Comparison of ENCODE assay signal across 8 mouse cellular contexts in the genomic region with DNA sequence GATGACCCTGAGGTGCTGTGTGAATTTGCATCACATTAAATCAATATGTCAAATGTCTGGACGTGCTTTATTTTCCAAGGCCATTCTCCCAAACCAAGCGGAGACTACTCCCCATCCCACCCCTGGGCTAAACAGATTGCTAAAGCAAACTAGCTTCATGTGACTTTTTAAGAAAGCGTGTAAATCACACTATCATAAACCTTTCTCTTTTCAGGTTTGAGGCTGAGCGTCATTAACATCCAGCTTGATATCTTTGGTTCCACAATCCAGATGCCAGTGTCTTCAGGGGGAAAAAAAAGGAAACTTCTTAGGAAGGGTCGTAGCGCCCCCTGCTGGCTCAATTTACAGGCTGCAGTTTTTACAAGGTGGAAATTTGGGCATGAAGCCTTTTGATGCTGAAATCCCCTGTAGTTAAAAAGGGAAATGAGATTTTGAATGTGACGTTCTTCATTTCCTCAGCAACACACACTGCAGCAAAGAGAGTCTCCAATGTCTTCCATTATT.
A peak's percentile ranks its signal among the peaks of the same experiment; 100 is the strongest.
DNase-seq lines count a peak whose midpoint lies in the region; ATAC-seq and TF ChIP-seq lines count a peak whose summit lies in the region.
"Had no signal": no experiment of that assay in that cellular context is flagged by ENCODE, and none has a peak within 500 bp of the region (broad histone marks: within the 10 kb centered on the region; RNA-seq: fewer than 3 reads in every experiment).

No protein-coding gene starts in this region.

- no peak overlapping the region for H3K4me3 ChIP-seq in ES-E14 (ENCODE audit: insufficient read depth in 1 of 2, low read depth in 1 of 2, low read length in 2 of 2, poor library complexity in 1 of 2, severe bottlenecking in 1 of 2)
- H3K4me3 ChIP-seq: myocyte had no signal

- DNase-seq in 416B (ENCODE audit: low read depth) (peak; percentile 78), ES-E14 (ENCODE audit: low read depth, low spot score) (peak; percentile 64)
- DNase-seq in cerebellum, postnatal 4 days (ENCODE audit: low spot score in 2 of 2) = peak; percentile 64 to 75
- peak; percentile 48 for DNase-seq in gastrocnemius, postnatal 14 days
- peak; percentile 8 to 60 for DNase-seq in layer of hippocampus, adult 8-10 months (ENCODE audit: low spot score in 2 of 2)
- peak; percentile 90 for DNase-seq in right cerebral cortex, postnatal 4 days

- intact Hi-C loops in gastrocnemius, postnatal 14 days (cut with DNase I; ENCODE audit: low total_unique reads) = loop anchor here (5.0 to 10.0 kb wide), 2 partner anchors 515 to 797 kb away; no protein-coding TSS in a partner anchor

- no peak overlapping the region for H3K9ac ChIP-seq in ES-E14 (ENCODE audit: insufficient read depth, low read depth, low read length, poor library complexity, severe bottlenecking)

- H3K36me3 ChIP-seq in ES-E14 (ENCODE audit: control insufficient read depth, insufficient read depth, low read length, poor library complexity, severe bottlenecking) = no peaks in the 10 kb centered on the region

- peak; percentile 88 for ATAC-seq in megakaryocyte progenitor cell, adult 5-6 weeks (replicated peaks; ENCODE audit: poor library complexity)

- no peak overlapping the region for H3K27ac ChIP-seq in ES-E14 (ENCODE audit: insufficient read depth, low read depth, low read length, poor library complexity, severe bottlenecking)

- no peaks in the 10 kb centered on the region for H3K9me3 ChIP-seq in ES-E14 (ENCODE audit: control insufficient read depth, insufficient read depth, low read depth, low read length)

- H3K4me1 ChIP-seq in ES-E14 (ENCODE audit: control insufficient read depth in 2 of 2, insufficient read depth in 2 of 2, low read length in 2 of 2, poor library complexity in 1 of 2) = no peaks in the 10 kb centered on the region

- in situ Hi-C loops in ES-E14 (cut with MboI; ENCODE audit: low sequenced_read_pairs in 2 of 2, unreplicated experiment in 2 of 2) = no loop called here

TF ChIP-seq in ES-E14, 5 proteins besides CTCF, POLR2A, EP300 and RAD21:
- no peak for TF ChIP-seq CHD2 (IDR thresholded peaks at IDR 0.05; ENCODE audit: low read depth, low read length)
- no peak for TF ChIP-seq HCFC1 (IDR thresholded peaks at IDR 0.05; ENCODE audit: borderline replicate concordance, insufficient read depth, low read length)
- peak; percentile 68; the same call in 1 of the 2 replicates for TF ChIP-seq ZNF384 (IDR thresholded peaks at IDR 0.05; ENCODE audit: low read depth, low read length)
- TF ChIP-seq ZC3H11A (IDR thresholded peaks at IDR 0.05; ENCODE audit: borderline replicate concordance, low read depth, low read length) = peak; percentile 91
TF ChIP-seq in ES-E14: peak in this region for 2.

Comparison
In these comparisons a context has a peak if more than half of its experiments do, and no peak if none do; other contexts are left out.
1. DNase-seq: peak in every context shown above with its lines; median percentile 90 in right cerebral cortex, postnatal 4 days; 78 in 416B; 70 in cerebellum, postnatal 4 days; 64 in ES-E14; 48 in gastrocnemius, postnatal 14 days; 34 in layer of hippocampus, adult 8-10 months.